Mouse (Mus musculus) central nervous system, embryonic 14 days (tissue): Measurements from ENCODE around the gene Gm11114. TPM values are rescaled to one million over a fixed set of nuclear protein-coding genes. Genes with fewer than 3 reads are reported as not detected.

Experiments
- polyA plus RNA-seq: library from polyadenylated mRNA; depleted of rRNA; stranded (reverse); fragments of >200 nt; gene quantifications from 2 replicates; pipeline ENCODE4 v1.2.3, GENCODE M21; 2012; rRNA removed

Gene Gm11114
- not detected in 2 replicates for polyA plus RNA-seq

DNA sequence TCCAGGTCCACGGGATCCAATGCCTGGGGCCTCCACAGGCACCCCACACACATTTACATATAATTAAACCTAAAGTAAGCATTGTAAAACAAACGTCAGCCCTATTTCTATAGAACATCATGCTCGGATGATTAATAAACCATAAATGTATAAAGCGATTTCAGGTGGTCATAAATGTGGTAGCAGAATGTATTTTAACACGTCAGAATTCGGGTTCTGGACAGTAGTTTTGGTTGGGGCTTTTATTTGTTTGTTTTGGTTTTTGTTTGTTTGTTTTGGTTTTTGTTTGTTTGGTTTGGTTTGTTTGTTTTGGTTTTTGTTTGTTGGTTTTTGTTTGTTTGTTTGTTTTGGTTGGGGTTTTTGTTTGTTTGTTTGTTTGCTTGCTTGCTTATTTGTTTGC, at the start of gene Gm11114:
Gene Gm11114 (plus strand): TSS at position 301 of the 400 bp plus-strand sequence.

DNA sequence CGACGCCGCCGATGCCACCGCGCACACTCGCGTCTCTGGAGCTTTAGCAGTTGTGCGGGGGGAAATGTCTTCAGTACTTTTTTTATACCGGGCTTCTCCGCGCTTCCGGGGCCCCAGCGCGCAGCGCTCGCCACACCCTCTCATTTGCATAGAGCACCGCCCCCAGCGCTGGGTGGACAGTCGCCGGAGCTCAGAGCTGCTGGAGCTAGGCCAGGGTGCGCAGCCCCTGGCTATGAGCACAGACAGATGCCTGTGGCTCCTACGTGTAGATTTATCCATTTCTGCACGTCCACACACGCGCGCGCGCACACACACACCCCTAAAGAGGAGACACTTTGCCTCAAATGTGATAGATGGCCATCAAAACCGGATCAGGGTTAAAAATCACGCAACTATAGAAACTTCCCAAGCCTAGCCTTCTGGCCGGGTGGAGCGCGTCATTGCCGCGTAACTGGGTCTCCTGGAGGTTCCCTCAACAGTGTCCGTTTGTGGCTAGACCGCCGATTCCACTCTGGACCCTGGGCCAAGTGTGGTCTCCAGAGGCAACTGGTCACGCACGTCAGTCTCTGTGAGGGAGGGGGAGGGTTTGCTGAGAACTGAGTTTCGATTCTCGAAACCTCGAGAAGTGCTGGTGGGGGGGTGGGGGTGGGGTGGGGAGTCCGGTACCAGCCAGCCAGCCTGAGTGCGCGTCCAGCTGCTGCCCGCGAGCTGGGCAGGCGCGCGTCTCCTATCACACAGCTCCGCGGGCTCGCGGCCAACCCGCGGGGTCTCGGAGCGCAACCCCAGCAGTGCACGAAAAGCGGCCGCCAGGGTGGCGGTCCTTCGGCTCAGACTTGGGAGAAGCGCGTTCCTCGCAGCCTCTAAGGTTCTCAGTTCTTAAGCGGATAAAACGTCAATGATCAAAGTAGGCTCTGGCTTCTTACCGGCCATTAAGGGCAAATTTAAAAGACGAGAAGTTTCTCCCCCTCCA, 15.0 kb downstream of the Gm11114 start, which contains the start of gene Tent5a:
Gene Tent5a (minus strand): TSS at position 107 of the 970 bp plus-strand sequence.

Other genes with a start within 250 kb of the Gm11114 start
- 3.8 and 6.2 TPM in 2 replicates for gene Tent5a, start 14.6 kb downstream of the Gm11114 start, polyA plus RNA-seq